ENCODE assay signal across 10 mouse cellular contexts in the genomic region with DNA sequence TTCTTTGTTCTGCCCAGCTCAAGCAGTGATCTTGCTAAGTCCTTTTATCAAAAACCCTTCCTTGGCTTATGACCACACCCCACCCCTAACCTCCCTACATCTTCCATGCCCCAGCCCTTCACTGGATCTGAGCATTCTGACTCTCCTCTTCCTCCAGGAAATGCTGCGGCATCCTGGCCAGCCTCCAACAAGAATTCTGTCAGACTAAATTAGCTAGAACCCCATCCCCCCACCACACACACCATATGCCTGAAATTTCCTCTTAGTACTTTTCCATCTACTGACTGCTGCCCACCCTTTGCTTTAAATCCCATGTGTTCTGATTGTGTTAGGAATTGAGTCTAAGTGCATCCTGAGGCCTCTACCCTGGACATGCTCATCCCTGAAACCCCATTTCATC. TPM values are rescaled to one million over a fixed set of nuclear protein-coding genes. Genes with fewer than 3 reads are reported as not detected.
DNase-seq lines count a peak whose midpoint lies in the region; ATAC-seq and TF ChIP-seq lines count a peak whose summit lies in the region.
"Had no signal": no experiment of that assay in that cellular context is flagged by ENCODE, and none has a peak within 500 bp of the region (broad histone marks: within the 10 kb centered on the region; RNA-seq: fewer than 3 reads in every experiment).

No protein-coding gene starts in this region.

- ATAC-seq in kidney, postnatal 0 days (replicated peaks; ENCODE audit: low FRiP score, low read depth) = no peak
- ATAC-seq in common myeloid progenitor, adult 5-6 weeks (replicated peaks; ENCODE audit: low read depth, poor library complexity, severe bottlenecking) = peak; percentile 12; the same call in 1 of the 2 replicates
- ATAC-seq in intestine, postnatal 0 days = no peak

- H3K36me3 ChIP-seq in kidney, postnatal 0 days (ENCODE audit: insufficient read depth, low read length) = no peaks in the 10 kb centered on the region
- H3K36me3 ChIP-seq in intestine, postnatal 0 days (ENCODE audit: control insufficient read depth, insufficient read depth) = no peaks in the 10 kb centered on the region
- H3K36me3 ChIP-seq: embryonic facial prominence, embryonic 15.5 days; neural tube, embryonic 13.5 days had no signal

- TF ChIP-seq CTCF in kidney, postnatal 0 days (IDR thresholded peaks at IDR 0.05; ENCODE audit: low read depth) = no peak
- TF ChIP-seq CTCF in bone marrow, adult 2 months (IDR thresholded peaks at IDR 0.05; ENCODE audit: control insufficient read depth, insufficient read depth, low read length) = no peak
- no peak for TF ChIP-seq CTCF in intestine, postnatal 0 days (IDR thresholded peaks at IDR 0.05; ENCODE audit: low read depth)

- H3K4me2 ChIP-seq in kidney, postnatal 0 days (ENCODE audit: low read length) = no peak overlapping the region
- H3K4me2 ChIP-seq in intestine, postnatal 0 days (replicated peaks; ENCODE audit: low read depth) = no peak overlapping the region
- H3K4me2 ChIP-seq: embryonic facial prominence, embryonic 15.5 days; neural tube, embryonic 13.5 days had no signal

- no peak overlapping the region for H3K9ac ChIP-seq in kidney, postnatal 0 days (ENCODE audit: low read depth, low read length)
- no peak overlapping the region for H3K9ac ChIP-seq in intestine, postnatal 0 days (ENCODE audit: low read depth, low read length)
- H3K9ac ChIP-seq: embryonic facial prominence, embryonic 15.5 days; neural tube, embryonic 13.5 days had no signal

- TF ChIP-seq POLR2A in bone marrow, adult 2 months (IDR thresholded peaks at IDR 0.05; ENCODE audit: borderline replicate concordance, control insufficient read depth, low read depth, low read length) = no peak

- no peak overlapping the region for H3K27ac ChIP-seq in kidney, postnatal 0 days
- peak overlapping the region; percentile 71 for H3K27ac ChIP-seq in bone marrow, adult 2 months (ENCODE audit: control insufficient read depth, insufficient read depth, low read depth, low read length, poor library complexity)
- no peak overlapping the region for H3K27ac ChIP-seq in intestine, postnatal 0 days (ENCODE audit: low read depth, low read length)
- H3K27ac ChIP-seq: embryonic facial prominence, embryonic 15.5 days; neural tube, embryonic 13.5 days had no signal

- no peak overlapping the region for H3K4me3 ChIP-seq in kidney, postnatal 0 days (replicated peaks; ENCODE audit: low read depth, low read length)
- peak overlapping the region; percentile 34 for H3K4me3 ChIP-seq in bone marrow, adult 2 months (replicated peaks; ENCODE audit: control insufficient read depth, low read depth, low read length)
- H3K4me3 ChIP-seq in intestine, postnatal 0 days (ENCODE audit: low read depth, low read length) = no peak overlapping the region
- H3K4me3 ChIP-seq: embryonic facial prominence, embryonic 15.5 days; neural tube, embryonic 13.5 days had no signal

- H3K4me1 ChIP-seq in kidney, postnatal 0 days (replicated peaks; ENCODE audit: insufficient read depth, low read length) = no peaks in the 10 kb centered on the region
- H3K4me1 ChIP-seq in bone marrow, adult 2 months (ENCODE audit: control insufficient read depth, insufficient read depth, low read length) = no peaks in the 10 kb centered on the region; the same call in 1 of the 2 replicates
- H3K4me1 ChIP-seq in intestine, postnatal 0 days (replicated peaks; ENCODE audit: control insufficient read depth, insufficient read depth, low read length) = no peaks in the 10 kb centered on the region
- H3K4me1 ChIP-seq: embryonic facial prominence, embryonic 15.5 days; neural tube, embryonic 13.5 days had no signal

- peak; percentile 18 for DNase-seq in kidney, postnatal 0 days (ENCODE audit: low spot score)
- no peak for DNase-seq in kidney, adult 18-20 months
- DNase-seq in layer of hippocampus, adult 8-10 months (ENCODE audit: low spot score in 2 of 2) = peak; percentile 14
- no peak for DNase-seq in testis, postnatal 10 days (ENCODE audit: low spot score)

- WGBS in kidney, postnatal 0 days = 75% methylated on average over 1 of the region's 1 CpGs
- 44% methylated on average over 1 of the region's 1 CpGs for WGBS in bone marrow, adult 2 months
- 82% methylated on average over 1 of the region's 1 CpGs for WGBS in intestine, postnatal 0 days

- no peaks in the 10 kb centered on the region for H3K9me3 ChIP-seq in kidney, postnatal 0 days (replicated peaks; ENCODE audit: low read length)
- no peaks in the 10 kb centered on the region for H3K9me3 ChIP-seq in intestine, postnatal 0 days (ENCODE audit: control insufficient read depth)
- H3K9me3 ChIP-seq: embryonic facial prominence, embryonic 15.5 days; neural tube, embryonic 13.5 days had no signal

- no peaks in the 10 kb centered on the region for H3K27me3 ChIP-seq in kidney, postnatal 0 days (ENCODE audit: insufficient read depth, low read length)
- H3K27me3 ChIP-seq in intestine, postnatal 0 days (replicated peaks; ENCODE audit: control insufficient read depth, insufficient read depth, low read length) = no peaks in the 10 kb centered on the region

RNA-seq across cellular contexts. Expression of a gene that starts 1.3 kb away (rescaled TPM):
- polyA plus RNA-seq in kidney, postnatal 0 days (2015; fragmentation: Nextera tagmentation; extraction: Ambion mirVana) = 0.65 and 0.74 TPM in 2 replicates
- polyA plus RNA-seq in bone marrow, adult 2 months (2011; ENCODE audit: insufficient read depth, insufficient read length, low replicate concordance, missing spikeins) = 2.9 and 5.7 TPM in 2 replicates
- total RNA-seq in common myeloid progenitor, adult 5-6 weeks (2017) = 1.8 and 5.2 TPM in 2 replicates
- total RNA-seq in layer of hippocampus, adult 8-10 months (2022) = 10 to 100 TPM in 1 of 4 experiments, 1 to 10 TPM in 3; 2.7 to 14.3 (median 5.7) TPM
- 0.84 and 1.3 TPM in 2 replicates for polyA plus RNA-seq in intestine, postnatal 0 days (2015; fragmentation: Nextera tagmentation; extraction: Ambion mirVana)
- total RNA-seq: MEL had no signal

RNA-seq across cellular contexts. Expression of a gene that starts 53.5 kb away (rescaled TPM):
- polyA plus RNA-seq in kidney, postnatal 0 days (2015; fragmentation: Nextera tagmentation; extraction: Ambion mirVana) = 22.5 and 26.1 TPM in 2 replicates
- 3.9 and 9.6 TPM in 2 replicates for polyA plus RNA-seq in bone marrow, adult 2 months (2011; ENCODE audit: insufficient read depth, insufficient read length, low replicate concordance, missing spikeins)
- 51.8 and 66.5 TPM in 2 replicates for total RNA-seq in common myeloid progenitor, adult 5-6 weeks (2017)
- 10 to 100 TPM; 21.5 to 28.9 (median 26.6) TPM for total RNA-seq in layer of hippocampus, adult 8-10 months (2022)
- 10.1 and 10.2 TPM in 2 replicates for polyA plus RNA-seq in intestine, postnatal 0 days (2015; fragmentation: Nextera tagmentation; extraction: Ambion mirVana)
- total RNA-seq: MEL had no signal

Comparison
In these comparisons a context has a peak if more than half of its experiments do, and no peak if none do; other contexts are left out.
1. DNase-seq: peak in kidney, postnatal 0 days (single experiment) and layer of hippocampus, adult 8-10 months (2 of 2); none in kidney, adult 18-20 months (single experiment) and testis, postnatal 10 days (single experiment).